Mouse (Mus musculus) fibroblast of lung, adult 2 months (primary cell): ENCODE data around the gene Olfr324.

Source experiments
- DNase-seq: peaks from one replicate; pipeline ENCODE4 v3.0.0-alpha.2; 2011; ENCODE audit warnings: low read depth

Olfr324 gene

DNA sequence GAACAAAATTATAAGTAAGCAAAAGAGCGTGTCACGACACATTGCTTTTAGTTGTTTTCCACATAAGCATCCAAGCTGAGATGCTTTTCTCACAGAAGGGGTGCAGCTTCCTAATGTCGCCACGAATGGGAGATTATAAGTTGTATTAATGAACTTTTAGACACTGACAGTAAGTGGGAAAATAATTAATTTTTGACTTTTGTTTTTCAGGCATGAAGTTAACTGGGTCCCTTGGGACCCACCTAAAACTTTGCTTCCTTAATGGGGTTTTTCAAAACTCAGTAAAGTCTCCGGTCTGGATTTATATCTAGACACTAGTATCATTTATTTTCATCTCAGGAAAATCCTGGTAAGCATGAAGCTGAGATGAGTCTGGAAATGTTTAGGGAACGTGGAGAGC lies at the start of gene Olfr324:
Olfr324 (plus strand) TSS at position 301 of the 400 bp plus-strand sequence.
- no peak for DNase-seq

DNA sequence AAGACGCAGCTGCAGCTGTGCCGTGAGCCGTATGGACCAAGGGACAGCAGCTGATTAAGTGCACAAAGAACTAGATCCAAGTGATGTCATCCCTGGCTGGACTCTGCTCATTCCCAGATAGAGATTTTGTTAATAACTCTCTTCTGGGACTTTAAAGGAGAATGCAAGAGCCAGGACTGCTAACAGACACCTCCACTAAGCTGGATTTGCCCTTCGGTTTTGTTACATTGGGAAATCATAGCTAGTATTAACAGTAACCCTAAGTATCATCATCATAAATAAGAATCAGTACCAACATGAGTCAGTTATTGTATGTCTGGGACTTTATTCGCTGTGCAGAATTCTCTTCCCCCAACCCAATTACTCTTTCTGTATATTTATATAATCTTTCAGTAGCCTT lies 48.6 kb upstream of the Olfr324 start, which contains the start of gene Olfr329-ps:
Olfr329-ps (minus strand) TSS at position 101 of the 400 bp plus-strand sequence.
- DNase-seq, result no peak

DNA sequence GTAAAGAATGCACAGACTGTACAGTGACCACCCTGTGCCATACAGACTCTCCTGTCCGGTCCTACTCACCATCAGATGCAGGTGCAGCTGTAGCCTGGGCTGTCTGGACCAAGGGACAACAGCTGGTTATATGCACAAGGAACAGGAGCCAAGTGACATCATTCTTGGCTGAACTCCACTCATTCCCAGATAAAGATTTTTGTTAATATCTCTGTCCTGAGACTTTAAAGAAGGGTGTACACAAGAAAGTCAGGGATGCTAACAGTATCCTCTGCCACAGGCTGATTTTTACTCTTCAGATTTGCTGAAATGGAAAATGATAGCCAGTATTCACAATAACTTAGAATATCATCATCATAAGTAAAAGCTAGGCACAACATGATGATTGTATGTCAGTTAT lies 39.4 kb upstream of the Olfr324 start, which contains the start of gene Olfr328:
Olfr328 (minus strand) TSS at position 101 of the 400 bp plus-strand sequence.
- no peak for DNase-seq

DNA sequence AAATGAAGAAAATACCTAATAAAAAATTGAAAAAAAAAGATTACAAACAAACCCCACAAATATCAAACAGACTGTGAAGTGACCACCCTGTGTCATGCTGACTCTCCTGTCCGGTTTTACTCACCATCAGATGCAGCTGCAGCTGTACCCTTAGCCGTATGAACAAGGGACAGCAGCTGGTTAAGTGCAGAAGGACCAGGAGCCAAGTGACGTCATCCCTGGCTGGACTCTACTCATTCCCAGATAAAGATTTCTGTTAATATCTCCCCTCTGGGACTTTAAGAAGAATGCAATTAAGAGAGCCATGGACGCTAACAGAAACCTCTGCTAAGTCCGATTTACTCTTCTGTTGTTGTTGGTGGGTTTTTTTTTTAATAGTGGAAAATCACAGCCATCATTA lies 24.5 kb upstream of the Olfr324 start, which contains the start of gene Olfr224:
Olfr224 (minus strand) TSS at position 149 of the 400 bp plus-strand sequence.
- DNase-seq, result no peak

DNA sequence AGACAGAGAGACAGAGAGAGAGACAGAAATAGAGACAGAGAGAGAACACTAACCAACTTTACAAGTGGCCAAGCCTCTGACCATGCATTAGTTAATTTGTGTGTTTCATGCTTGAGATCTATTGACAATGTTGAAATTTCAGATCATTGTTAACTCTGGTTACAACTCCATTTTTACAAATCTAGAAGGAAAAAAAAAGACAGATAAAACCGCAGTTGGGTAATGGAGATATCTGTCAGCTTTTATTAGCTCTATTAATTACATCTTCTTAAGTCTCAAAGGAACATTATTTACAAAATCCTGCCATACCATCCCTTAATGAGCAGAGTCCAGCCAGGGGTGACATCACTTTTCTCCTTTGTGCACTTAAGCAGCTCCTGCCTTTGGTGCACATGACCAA lies 17.5 kb upstream of the Olfr324 start, which contains the start of gene Olfr325:
Olfr325 (plus strand) TSS at position 301 of the 400 bp plus-strand sequence.
- no peak for DNase-seq

DNA sequence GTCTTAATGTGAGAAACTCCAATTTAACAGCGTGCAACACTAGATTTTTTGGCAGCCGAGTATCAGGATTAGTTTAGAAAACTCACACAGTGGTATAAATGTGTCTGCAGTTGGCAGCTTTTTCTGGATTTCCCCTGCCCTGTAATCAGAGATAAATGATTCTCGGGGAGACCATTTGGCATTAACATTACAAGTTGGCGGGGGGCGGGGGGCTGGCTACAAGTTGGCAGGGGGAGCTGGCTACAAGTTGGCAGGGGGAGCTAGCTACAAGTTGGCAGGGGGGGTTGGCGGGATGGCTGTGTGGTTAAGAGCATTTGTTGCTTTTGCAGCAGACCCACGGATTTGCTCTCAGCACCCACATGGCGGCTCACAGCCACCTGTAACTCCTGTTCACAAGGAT lies 16.3 kb upstream of the Olfr324 start:
- DNase-seq, result no peak

DNA sequence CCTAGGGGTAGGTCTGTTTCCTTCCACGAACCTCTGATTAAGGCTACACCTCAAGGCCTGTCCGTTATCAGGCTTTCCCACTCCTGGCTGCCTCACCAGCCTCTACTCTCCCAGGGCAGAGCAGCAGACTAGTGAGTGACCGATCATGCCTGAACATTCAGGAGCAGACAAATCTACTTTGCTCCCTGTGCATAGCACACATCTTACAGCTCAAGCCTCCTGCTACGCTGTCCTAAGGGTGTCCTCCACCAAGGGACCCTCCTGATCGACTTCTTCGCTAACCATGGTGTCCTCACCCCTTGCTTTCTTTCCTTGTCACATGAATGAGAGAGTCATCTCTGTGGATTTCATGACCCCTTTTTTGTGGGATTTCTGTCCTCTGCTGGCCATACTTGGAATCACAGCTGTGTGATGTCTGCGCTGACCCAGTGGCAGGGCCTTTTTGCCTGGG lies 7.0 kb upstream of the Olfr324 start:
- no peak for DNase-seq

DNA sequence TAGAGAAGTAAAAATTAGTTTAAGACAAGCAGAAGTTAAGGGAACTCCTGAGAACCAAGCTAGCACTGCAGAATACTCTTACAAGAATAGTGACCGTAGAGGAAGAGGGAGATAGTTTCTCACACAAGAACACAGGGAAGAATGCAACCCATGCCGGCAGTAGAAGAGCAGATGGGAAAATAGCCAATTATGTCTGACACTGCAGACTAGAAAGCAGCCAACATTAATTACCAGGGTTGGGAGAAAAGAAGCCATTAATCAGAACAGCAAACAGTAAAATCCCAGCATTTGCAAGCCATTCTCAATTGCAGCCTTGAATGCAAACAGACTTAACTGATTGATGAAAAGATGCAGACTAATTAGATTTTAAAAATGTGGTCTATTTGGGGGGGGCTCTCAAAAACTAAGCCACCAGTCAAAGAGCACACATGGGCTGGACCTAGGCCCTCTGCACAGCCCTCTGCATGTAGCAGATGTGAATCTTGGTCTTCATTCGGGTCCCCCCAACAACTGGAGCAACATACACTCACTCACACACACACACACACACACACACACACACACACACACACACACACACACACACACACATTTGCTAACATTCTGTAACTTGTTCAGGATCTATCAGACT lies 6.2 kb upstream of the Olfr324 start:
- DNase-seq, result no peak

DNA sequence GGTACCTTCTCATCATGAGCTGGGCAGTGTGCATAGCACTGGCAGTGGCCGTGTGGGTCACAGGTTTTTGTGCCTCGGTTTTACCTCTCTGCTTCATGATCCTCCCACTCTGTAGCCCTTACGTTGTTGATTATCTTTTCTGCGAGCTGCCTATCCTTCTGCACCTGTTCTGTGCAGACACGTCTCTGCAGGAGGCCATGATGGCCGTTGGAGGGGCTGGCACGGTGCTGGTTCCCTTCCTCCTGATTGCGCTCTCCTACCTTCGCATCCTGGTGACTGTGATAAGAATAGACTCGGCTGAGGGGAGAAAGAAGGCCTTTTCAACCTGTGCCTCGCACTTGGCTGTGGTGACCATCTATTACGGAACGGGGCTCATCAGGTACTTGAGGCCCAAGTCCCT lies 2.9 kb downstream of the Olfr324 start:
- DNase-seq, result no peak

DNA sequence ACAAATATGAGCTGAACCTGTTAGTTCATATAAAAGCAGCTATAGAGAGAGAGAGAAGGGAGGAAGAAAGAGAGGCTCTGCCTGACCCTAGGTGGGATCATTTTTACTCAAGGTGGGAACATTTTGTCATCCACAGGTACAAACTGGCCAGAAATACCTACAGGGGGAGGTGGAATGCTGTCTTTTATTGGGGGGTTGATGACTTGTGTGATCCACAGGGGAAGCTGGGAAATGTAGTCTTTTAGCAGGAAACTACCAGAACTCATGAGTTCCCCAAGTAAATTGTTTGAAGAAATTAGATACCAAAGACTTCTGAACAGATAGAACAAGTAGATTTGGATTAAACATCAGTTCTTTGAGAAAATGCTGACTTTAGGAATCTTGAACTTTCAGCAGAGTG lies 7.1 kb downstream of the Olfr324 start:
- no peak for DNase-seq

DNA sequence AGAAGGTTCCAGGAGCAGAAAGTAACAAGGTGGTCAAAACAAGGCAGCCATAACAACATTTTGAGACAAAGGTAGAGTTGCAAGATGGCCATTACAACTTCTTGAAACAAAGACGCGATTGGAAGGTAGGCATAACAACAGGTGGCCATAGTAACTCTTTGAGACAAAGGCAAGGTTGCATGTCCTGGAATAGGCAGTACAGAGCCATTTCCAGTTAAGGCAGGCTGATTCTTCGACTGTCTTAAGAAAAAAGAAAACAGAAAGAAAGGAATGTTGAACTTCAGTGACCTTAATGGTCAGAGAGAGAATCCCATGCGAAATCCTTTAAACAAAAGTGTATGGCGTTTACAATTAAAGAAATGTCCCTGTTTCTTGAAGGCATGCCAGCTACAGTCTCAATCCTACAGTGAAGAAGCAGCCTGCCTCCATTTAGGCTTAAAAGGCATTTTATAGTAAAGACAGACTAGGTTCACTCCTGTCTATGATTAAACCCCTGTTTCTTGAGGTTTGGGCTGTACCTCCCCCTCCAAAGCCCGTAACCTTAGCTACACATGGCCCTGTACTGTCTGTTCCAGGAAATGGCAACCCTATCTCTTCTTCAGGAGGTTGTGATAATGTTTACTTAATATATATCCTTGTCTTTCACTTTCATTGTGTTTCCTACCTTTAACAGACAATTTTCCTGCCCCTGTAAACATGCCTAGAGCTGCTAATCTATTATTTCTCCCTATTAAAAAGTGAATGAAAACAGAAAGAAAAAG lies 8.1 kb downstream of the Olfr324 start:
- no peak for DNase-seq

DNA sequence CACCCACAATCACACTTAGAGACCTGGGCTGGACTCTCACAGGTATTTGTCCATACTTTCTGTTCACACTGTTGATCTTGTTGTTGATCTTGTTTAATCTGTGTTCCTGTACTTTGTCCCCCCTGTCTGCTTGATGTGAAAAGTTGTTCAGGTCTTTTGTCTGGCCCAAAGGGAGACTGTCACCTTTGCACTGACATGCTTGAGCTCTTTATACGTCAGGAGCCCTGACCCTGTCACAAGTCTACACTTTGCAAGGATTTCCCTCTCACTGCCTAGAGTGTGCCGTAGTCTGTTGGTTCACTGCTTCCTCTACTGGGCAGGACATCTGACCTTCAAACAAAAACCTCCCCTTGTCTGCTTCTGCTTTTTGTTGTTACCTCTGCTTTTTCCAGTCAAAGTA lies 9.8 kb downstream of the Olfr324 start:
- DNase-seq, result no peak

DNA sequence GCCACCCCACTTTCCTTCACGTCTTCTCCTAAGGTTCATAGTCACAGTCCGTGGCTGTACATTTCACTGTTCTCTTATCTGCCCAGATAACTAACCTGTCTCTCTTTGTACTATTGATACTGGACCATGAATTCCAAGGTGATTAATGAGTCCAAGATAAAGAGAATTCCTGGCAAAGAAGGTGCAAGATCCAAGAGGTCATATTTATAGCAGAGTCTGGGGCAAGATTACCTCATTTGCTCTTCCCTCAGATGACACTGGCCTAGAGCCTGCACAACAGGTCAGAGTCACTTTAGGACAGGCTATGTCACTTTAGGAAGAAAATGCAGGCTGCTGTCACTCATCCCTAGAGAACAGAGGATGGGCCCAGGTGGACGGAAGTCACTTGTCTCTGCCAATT lies 10.3 kb downstream of the Olfr324 start:
- no peak for DNase-seq

DNA sequence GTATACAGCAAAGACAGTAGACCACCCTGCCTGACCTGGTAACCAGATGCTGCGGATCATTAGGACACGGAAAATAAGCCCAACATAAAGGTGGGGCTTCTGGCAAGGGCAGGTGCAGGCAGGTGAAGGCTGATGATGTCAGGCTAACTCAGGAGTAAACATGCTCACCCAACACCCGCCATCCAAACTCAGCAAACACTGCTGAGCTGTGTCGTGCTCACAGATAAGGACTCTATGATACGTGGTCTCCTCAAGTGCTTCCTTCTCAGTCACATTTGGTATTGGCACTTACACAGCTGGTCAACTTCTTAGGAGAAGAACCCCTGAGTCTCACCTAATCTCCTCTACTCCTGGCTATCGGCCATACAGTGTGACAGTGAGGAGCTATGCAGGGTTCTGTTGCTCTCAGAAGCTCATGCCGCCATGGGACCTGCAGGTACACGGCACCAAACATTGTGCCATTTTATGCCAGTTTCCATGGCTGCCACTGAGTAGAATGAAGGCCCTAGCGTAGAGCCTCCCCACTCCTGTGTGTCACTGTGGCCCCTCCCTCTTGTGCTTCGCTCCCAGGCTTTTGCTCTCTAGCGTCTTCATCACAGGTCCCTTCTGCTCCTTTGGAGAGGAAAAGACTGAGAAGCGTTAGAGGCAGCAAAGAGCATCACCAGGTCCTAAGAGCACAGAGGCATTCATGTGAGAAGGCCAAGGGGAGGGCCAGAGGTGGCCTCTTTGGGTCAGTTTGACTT lies 11.4 kb downstream of the Olfr324 start:
- DNase-seq, result no peak

DNA sequence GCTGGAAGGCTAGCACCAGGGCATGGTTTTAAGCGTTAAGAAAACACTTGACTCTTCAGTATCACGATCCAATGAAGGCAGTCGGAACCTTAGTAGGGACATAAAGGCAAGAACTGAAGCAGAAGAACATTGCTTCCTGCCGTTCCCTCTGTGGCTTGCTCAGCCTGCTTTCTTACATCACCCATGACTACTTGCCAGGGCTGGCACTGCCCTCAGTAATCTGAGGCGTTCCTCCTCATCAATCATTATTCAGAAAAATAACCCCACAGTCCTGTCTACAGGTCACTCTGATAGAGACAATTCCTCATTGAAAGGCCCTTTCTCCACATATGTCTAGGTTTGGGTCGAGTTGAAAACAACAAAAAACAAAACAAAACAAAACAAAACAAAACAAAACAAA lies 12.1 kb downstream of the Olfr324 start:
- no peak for DNase-seq

DNA sequence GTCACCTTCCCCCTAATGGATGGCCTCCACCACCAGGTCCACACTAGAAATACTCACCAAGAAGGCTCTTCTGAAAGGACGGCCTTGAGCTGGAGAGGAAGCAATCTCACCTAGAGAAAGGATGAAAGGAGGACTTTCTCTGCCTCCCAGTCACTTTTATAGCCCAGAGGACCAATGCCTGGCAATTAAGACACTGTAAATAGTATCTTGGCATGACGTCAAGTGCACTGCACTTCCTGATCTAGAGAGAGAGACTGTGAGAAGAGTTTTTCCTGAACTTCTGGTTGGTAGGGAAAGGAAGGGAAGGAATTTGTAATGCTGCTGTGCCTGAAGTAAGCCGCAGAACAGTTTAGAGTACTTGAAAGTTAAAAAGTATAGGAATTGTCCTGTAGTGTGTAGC lies 18.4 kb downstream of the Olfr324 start:
- no peak for DNase-seq

DNA sequence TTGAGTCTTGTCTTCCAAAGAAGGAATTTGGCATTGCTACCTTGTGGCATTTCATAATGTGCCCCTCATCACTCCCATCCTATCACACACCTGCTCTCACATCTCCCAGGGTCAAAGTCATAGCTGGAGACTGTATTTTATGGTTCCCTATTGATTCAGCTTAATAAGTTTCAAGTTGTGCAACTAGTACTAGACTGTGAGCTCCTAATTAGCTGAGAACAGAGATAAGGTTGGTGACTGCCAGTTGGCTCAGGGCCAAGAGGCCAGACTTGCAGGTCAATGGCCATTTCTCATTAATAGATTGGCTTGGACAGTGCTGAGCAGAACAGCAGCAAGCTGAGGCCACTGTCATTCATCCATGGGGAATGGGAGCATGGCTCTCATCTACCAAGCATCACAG lies 19.6 kb downstream of the Olfr324 start:
- no peak for DNase-seq

DNA sequence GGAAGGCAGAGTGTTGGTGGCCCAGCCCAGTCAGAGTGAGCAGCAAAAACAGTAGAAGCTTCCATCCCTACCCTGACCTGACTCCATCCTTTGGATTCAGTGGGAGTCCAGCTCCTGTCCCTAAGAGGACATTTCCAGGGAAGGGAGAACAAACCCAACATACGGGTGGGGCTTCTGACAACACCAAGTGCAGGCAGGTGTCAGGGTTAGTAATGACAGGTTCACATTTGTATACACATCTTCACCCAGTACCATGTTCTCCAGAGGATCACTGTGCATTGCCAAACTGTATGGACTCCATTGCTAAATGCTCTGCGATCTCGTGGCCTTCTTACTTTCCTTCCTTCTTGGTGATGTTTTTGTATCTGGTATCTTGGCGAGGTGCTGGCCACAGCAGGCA lies 21.1 kb downstream of the Olfr324 start, which contains the start of gene 2210407C18Rik:
2210407C18Rik (minus strand) TSS at position 101 of the 400 bp plus-strand sequence.
- DNase-seq, result no peak

DNA sequence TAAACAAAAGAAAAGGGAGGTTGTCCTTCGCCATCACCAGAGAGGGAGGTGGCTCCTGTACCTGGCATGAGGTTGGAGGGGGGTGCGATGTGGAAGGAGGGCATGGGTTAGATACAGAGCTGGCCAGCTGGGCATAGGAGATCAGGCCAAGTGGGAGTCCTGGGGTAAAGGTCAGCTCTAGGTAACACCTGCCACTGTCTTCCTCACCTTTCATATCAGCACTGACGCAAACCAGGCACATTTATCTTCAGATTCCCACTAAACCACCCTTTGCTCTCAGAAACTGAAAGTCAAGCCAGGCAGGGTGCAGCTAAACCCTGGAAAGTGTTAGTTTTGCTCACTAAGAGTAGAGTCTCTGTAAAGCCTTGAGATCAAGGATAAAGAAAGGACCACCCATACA lies 23.5 kb downstream of the Olfr324 start:
- no peak for DNase-seq

DNA sequence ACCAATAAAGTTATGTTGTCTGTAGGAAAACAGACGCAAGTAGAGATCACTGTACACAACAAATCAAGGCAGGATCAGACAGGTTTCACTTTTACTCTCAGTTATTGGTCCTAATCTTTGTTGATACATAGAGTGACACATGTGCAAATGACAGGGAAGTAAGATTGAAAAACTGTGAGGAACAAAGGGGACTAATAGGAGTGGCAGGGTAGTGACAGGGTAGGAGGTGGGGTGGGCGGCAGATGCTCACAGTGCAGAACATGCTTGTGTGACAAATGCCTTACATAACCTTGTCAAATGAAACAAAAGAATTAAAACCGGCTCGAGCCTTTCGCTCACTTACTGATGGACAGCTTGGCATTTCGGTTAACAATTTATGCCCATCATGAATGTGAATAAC lies 23.9 kb downstream of the Olfr324 start:
- DNase-seq, result no peak

DNA sequence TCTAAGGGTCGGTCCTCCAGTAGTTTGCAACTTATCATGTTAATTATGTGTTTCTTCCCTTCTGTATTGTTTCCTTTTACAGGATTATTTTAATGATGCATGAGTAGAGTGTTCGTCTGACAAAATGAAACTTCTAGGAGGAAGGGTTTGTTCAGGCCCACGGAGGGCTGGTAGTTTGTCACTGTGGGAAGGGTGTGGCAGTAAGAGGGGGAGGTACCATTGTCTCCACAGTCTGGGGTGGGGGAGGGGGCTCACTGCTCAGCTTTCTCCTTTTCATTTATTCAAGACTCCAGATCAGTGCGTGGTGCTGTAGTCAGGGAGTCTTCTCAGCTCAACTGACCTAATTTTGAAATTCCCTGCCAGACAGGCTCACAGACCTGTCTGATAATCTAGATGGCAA lies 31.2 kb downstream of the Olfr324 start:
- no peak for DNase-seq

DNA sequence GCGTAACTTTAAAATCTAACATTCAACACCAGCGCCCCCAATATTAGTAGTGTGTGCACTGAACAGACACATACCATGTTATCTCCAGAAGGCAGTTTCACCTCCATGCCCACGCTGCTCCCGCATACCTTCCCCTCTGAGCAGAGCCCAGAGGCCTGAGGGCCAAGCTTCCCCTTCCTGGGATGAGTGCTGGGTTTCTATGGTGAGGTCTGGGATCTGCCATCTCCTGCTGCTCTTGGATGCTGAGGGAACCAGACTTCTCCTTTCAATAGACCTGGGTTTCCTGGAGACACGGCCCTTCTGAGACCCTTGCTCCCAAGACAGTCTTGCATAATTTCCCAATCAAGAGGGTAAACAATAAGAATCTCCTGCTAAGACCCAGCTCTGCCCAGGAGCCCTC lies 35.5 kb downstream of the Olfr324 start, which contains the start of gene Olfr323:
Olfr323 (minus strand) TSS at position 101 of the 400 bp plus-strand sequence.
- no peak for DNase-seq
